Mouse (Mus musculus): ENCODE results near the gene Astl.
"Not testable (repeated sequence)": the region's sequence is repeated elsewhere in the genome, so short reads cannot be mapped to it uniquely, and the experiment has no call there.

The Astl gene

GRCm38 (mm10) chr2:127338416-127338815 is at the start of gene Astl:
TSS of gene Astl (plus strand) at chr2:127338639.
- DNase-seq (ENCODE audit: low read depth, low spot score): no peak

DNA sequence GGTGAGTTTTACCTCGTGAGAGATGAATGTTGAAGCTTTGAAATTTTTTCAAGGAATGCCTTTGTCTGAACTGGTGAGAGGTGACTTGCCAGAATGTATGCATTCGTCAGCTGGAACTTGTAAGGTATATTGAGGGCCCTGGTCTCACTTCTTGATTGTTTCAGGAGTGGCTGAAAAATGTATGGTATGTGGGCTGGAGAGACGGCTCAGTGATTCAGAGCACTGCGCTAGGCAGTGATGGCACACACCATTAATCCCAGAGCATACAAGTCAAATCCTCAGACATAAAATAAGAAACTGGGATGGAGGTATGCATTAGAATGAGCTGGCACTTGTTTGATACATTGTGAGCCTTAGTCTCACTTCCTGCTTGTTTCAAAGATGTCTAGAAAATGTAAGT is 46.2 kb upstream of the Astl start:
- no peak for DNase-seq (ENCODE audit: low read depth, low spot score)

DNA sequence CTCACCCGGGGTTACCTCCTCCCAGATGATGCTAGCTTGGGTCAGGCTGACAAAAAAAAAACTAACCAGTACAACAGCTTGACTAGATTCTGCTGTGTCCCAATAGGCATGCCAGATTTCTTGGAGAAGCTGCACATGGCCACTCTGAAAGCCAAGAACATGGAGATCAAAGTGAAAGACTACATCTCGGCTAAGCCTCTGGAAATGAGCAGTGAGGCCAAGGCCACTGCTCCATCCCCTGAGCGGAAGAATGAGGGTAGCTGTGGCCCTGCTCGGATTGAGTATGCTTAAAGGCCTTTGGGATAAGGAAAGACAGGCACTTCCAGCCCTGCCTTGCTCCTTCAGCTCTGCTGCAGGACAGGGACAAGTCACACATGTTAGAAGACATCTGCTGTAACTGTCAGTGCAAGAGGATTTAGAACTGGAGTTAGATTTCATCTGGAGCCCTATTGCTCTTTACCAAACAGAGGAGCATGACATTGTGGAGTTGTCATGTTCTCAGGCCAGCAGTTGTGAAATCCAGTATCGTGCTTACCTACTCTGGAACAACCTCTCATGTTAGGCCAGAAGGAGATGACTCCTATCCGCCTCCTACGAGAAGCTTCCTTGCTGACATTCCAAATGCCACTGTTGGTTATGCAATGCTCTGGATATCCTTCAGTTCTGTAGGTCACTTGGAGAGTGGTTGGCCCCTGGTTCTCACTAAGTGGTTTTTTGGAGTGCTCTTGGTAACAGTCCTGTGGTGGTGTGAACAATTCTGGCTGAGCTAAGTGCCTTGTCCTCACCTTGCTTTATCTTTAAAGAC is 41.2 kb upstream of the Astl start:
- DNase-seq (ENCODE audit: low read depth, low spot score): no peak

DNA sequence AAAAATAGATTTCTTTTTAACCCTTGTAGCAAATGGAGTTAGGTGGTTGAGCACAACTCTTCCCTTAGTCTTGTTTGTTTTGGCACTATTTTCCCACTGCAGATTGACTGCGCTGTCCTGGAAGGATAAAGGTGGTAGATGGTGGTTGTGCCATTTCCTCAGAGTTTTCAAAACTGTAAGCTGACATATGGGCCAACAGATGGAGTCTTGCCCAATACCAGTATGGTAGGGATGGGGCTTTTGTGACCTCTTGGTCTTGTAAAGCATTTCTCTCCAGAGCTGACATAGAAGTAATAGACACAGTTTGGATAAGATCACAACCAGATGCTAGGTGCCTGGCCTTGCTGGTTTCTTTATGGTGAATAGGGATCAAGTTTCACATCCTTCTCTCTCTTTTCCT is 40.4 kb upstream of the Astl start:
- no peak for DNase-seq (ENCODE audit: low read depth, low spot score)

DNA sequence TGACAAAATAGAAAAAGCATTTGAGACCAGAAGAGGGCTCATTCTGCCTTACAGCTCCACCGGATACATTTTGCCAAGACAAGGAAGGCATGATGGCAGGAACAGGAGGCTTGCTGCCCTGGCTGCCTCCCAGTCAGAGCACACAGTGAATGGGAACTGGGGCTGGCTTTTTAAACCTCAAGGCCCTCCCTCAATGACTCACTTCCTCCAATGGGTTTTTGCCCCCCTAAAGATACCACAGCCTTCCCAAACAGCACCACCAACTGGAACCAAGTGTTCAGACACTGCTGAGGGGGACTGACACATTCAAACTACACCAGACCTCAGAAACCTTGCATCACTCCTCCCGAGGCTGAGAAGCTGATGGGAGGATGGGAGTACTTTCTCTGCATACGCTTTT is 37.7 kb upstream of the Astl start:
- DNase-seq (ENCODE audit: low read depth, low spot score): no peak

DNA sequence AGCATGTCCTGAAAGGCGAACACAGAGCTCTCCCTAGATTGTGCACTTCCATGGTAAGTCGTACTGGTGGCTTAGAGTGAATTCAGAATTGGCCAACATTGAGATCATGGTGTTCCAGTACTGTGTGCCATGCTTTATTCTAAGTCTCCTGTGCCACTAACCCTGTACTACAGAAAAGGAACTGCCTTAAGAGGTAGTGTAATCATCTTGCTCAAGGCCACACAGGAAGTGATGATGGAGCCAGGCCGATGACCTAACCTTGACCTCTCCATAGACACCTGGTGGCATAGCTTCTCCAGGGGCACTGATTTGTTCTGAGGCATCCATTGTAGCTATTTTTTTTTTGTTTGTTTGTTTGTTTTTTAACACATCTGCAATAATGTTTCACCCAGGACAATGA is 36.6 kb upstream of the Astl start:
- DNase-seq (ENCODE audit: low read depth, low spot score): no peak

- DNase-seq (ENCODE audit: low read depth, low spot score): not testable (repeated sequence)
Observed at GRCm38 (mm10) chr2:127304192-127304591, 34.2 kb upstream of the Astl start.

DNA sequence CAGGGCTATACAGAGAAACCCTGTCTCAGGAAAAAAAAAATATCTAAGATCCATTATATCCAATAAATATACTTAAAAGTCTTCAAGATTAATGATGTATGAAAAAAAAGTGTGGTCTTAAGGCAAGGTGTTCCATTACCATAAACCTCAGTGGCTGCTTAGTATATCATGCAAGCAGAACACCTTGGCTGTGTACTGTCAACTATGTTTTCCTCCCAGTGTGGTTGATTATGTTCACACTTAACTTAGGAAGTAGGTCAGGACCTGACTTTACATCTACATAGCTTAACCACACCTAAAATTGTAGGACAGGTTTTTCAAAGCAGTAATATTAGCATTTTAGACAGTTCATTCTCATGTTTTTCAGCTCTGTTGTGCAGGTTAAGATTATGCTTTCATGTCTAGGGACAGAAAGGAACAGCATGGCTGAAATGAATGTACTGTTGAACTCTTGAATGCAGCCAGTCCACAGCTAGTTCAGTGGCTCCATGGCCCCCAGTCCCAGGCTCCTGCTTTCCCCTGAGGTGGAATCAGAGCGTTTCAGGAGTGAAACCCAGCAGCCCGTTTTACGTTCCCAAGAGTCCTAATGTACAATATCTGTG is 33.7 kb upstream of the Astl start:
- DNase-seq (ENCODE audit: low read depth, low spot score): no peak

GRCm38 (mm10) chr2:127306123-127306522 is 32.3 kb upstream of the Astl start:
- no peak for DNase-seq (ENCODE audit: low read depth, low spot score)

DNA sequence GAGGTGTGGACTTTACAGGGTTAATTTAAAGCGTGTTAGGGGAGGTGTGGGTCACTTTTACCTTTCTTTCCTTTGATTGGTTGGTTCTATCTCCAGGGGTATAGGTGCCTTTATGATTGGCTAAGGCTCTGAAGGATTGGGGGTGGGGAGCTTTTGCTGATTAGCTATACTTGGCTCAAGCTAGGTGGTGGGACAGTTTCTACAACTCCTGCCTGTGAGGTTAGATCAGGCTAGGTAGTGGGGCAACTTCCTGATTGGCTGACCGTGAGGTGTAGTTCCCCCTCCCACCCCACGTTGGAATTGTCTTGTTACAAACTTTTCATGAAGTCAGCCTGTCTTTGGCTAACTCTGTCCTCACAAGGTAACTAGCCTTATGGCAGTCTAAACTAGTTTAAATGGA is 31.3 kb upstream of the Astl start:
- DNase-seq (ENCODE audit: low read depth, low spot score): no peak

GRCm38 (mm10) chr2:127308660-127309059 is 29.8 kb upstream of the Astl start:
- DNase-seq (ENCODE audit: low read depth, low spot score): no peak

GRCm38 (mm10) chr2:127310246-127310645 is 28.2 kb upstream of the Astl start:
- DNase-seq (ENCODE audit: low read depth, low spot score): no peak

DNA sequence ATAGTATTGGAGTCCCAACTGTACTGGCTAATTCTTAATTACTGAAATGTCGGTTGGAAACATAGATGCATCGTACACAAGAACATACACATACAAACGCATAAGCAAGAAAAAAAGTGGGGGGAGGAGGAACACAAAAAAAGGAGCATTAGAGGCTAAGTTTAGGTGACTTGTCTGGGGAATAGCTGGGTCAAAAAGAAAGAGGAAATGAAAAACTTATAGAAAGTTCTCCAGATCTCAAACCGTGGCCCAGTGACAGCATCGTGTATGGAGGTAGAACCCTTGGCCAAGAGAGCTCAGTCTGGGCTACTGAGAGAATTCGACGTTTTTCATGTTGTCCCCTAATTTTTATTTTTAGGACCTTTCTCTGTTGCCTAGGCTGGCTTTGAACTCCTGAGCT is 27.8 kb upstream of the Astl start:
- DNase-seq (ENCODE audit: low read depth, low spot score): no peak

- DNase-seq (ENCODE audit: low read depth, low spot score): no peak
Observed at GRCm38 (mm10) chr2:127311193-127311592, 27.2 kb upstream of the Astl start.

GRCm38 (mm10) chr2:127312801-127313200 is 25.6 kb upstream of the Astl start:
- DNase-seq (ENCODE audit: low read depth, low spot score): no peak

- no peak for DNase-seq (ENCODE audit: low read depth, low spot score)
Observed at GRCm38 (mm10) chr2:127313878-127314277, 24.6 kb upstream of the Astl start.

DNA sequence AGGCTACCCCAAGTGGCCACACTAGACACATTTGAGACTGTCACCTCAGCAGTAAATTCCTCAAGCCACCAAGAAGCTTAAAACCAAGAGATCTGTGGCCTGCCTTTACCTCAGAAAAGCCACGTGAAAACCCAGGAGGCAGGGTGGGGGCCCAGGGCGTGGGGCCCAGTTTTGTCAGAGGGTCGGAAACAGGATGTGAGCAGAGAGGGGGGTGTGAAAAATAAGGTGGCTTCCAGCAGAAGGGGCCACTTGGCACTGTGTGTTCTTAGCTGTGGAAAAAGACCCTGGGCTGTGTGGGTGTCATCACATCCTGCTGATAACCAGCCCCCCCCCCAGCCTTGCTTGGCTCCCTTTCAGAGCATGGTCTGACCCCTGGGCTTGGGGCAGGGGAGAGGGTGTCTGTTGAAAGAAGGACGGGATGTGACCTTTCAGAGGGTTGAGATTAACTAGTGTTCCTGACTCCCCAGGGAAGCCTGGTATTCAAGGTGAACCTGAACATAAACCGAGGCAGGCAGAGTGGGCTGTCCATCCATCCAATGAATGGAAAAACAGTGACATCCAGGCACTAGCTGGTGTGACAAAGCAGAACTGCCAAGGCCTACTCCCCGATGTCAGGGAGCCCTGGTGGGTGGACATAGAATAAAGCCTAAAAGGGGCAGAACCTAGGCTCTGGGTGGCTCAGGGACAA is 23.8 kb upstream of the Astl start:
- no peak for DNase-seq (ENCODE audit: low read depth, low spot score)

DNA sequence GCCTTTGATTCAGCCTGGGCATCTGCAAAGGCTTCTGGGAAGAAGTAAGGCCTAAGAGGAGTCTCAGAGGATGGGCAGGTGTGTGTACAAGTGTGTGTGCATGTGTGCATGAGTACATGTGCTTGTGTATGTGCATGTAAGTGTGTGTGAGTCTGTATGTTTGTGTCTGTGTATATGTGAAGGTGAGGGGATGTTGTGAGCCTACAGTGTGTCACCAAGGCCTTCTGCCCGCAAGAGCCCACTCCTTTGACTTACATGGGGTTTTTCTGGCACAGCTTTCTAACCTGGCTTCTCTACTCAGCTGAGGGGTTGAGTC is 23.3 kb upstream of the Astl start:
- DNase-seq (ENCODE audit: low read depth, low spot score): no peak

DNA sequence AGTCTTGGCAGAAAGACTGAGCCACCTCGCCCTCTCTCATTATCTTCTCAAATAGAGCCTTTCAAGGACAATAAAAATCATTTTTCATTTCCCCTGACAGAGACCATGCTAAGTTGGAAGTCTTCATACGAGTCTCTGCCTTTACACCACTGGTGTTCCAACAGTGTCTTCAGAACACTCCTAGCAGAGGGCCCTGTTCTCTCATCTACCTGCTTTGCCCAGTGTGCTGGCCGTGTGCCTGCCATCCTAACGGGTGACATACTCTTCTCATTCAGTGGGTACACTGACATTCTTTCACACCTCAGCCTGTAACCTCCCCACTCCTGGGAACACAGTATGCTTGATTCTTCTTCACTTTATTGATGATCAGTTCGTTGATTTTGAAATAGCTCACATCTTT is 22.0 kb upstream of the Astl start:
- no peak for DNase-seq (ENCODE audit: low read depth, low spot score)

GRCm38 (mm10) chr2:127318136-127318535 is 20.3 kb upstream of the Astl start:
- no peak for DNase-seq (ENCODE audit: low read depth, low spot score)

GRCm38 (mm10) chr2:127319071-127319470 is 19.4 kb upstream of the Astl start:
- no peak for DNase-seq (ENCODE audit: low read depth, low spot score)

DNA sequence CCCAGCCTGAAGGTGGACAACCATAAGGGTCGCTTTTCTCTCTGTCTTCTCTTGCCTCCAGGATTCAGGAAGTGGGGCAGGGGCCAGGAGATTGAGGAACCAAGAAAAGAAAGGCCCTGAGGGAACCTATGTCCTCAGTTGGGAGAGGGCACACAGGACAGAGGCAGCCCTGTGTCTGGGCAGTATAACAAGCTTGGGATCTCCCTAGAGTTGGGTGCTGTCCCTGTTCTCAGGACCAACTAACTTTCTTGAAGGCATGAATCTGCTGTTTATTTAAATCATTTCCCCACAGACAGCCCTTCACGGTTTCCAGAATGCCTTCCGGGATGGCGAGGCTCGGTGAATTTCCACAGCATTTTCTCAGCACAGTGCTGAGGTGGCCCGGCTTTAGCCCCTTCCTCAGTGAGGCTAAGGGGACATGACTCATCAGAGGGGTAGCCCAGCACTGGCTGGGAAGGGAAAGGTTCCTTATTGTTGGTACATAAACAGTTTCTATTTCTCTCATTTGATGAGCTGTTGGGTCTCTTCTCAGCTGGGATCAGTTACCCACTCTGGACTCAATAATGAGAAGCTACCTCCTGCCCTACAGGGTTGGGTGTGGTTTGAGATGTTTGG is 15.7 kb upstream of the Astl start:
- DNase-seq (ENCODE audit: low read depth, low spot score): no peak

DNA sequence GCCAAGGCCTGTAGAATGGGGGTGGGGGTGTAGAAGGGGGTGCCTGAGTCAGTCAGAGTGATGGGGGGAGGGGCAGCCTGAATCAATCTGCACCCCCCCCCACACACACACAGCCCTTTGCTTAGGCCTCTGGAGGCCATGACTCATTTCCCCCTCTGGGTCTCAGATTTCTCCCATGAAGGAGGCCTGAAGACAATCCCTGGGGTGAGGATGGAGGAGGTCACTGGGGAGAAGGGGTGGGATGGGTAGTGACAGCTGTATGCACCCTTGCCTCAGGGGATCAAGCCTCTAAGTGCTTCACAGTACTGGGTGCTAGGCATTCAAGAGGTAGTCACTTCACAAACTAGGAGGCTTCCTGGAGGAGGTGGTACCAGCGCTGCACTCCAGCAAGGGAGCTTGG is 14.8 kb upstream of the Astl start:
- no peak for DNase-seq (ENCODE audit: low read depth, low spot score)
